Mouse (Mus musculus): ENCODE results near the gene Papln. TPM values are rescaled to one million over a fixed set of nuclear protein-coding genes. Genes with fewer than 3 reads are reported as not detected.

Gene Papln
- polyA plus RNA-seq (2015; fragmentation: Nextera tagmentation; extraction: Ambion mirVana), result 0.78 and 1.7 TPM in 2 replicates

DNA sequence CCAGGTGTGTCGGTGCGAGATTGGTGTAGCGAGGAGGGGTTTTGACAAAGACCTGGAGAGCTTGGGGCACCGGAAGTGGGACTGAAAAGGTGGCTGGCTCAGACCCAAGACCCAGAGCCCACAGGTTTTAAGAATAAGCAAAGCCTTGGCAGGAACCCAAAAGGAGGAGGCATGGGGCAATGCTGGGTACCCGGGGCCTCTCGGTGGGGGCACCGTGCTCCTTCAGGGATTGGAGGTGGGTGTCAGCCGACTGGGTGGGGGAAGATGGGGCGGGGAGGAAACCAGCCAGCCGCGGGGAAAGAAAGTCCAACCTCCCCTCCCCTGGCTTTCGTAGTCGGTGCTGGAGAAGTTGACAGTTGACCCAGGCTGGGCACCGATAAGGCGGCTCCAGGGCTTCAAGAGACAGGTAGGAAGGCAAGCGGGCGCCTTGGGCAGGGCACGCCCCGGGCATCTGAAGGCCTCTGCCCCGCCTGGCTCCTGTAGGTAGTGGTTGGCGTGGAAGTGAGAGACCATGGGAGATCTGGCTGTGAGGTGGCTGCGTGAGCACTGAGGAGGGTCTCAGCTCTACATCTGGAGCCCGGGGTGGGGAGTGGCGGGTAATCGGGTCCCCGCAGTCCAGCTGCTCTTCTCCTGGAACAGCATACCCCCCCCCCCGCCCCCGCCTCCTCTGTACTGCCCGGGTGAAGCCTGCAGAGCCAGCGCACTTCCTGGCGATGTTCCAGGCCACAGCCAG is at the start of gene Papln:
Papln (plus strand) TSS at position 324 of the 733 bp plus-strand sequence.
- Histone ChIP-seq H3K27ac (replicated peaks) (no peak within 1 kb of the TSS), H3K9me3 (replicated peaks) (no peaks in the 10 kb centered on the region), H3K4me1 (replicated peaks) (peaks cover 19% of the 10 kb centered on the region), H3K4me2 (peak within 1 kb of the TSS; percentile 63), H3K9ac (0 out of 2 replicates have a peak within 1 kb of the TSS, but pooled peaks have one; percentile 11), H3K4me3 (replicated peaks) (peak within 1 kb of the TSS; percentile 40), H3K27me3 (peaks cover 73% of the 10 kb centered on the region), H3K36me3 (replicated peaks) (no peaks in the 10 kb centered on the region)
- peak; percentile 32 for ATAC-seq (ENCODE audit: insufficient read depth)
- 7% methylated on average over 31 of the region's 31 CpGs for WGBS (ENCODE audit: insufficient replicate concordance)

DNA sequence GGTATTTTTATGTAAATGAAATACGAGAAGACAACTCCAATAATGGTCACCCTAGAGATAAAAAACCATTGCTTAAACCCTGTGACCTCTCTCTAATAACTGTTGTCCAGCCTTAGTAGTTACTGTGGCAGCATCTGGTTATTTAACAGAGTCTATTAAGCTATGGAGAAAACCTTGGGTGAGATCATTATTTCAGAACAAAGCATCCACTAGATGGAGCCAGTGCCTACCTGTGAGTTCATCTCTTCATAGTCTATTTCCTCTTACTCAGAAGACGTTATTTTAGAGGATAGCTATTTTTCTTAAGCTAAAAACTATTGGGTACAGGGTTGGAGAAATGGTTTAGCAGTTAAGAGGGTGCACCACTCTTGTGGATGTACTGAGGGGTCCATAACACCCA is 49.7 kb upstream of the Papln start:
- H3K27ac ChIP-seq (replicated peaks), result no peak overlapping the region
- peaks cover 65% of the 10 kb centered on the region for H3K36me3 ChIP-seq (replicated peaks)
- no peak overlapping the region for H3K4me2 ChIP-seq
- no peaks in the 10 kb centered on the region for H3K9me3 ChIP-seq (replicated peaks)
- no peak overlapping the region for H3K4me3 ChIP-seq (replicated peaks)
- no peak for ATAC-seq (ENCODE audit: insufficient read depth)
- peaks cover 5% of the 10 kb centered on the region for H3K4me1 ChIP-seq (replicated peaks)
- no peak overlapping the region for H3K9ac ChIP-seq
- WGBS (ENCODE audit: insufficient replicate concordance), result 39% methylated on average over 2 of the region's 2 CpGs
- no peaks in the 10 kb centered on the region for H3K27me3 ChIP-seq

DNA sequence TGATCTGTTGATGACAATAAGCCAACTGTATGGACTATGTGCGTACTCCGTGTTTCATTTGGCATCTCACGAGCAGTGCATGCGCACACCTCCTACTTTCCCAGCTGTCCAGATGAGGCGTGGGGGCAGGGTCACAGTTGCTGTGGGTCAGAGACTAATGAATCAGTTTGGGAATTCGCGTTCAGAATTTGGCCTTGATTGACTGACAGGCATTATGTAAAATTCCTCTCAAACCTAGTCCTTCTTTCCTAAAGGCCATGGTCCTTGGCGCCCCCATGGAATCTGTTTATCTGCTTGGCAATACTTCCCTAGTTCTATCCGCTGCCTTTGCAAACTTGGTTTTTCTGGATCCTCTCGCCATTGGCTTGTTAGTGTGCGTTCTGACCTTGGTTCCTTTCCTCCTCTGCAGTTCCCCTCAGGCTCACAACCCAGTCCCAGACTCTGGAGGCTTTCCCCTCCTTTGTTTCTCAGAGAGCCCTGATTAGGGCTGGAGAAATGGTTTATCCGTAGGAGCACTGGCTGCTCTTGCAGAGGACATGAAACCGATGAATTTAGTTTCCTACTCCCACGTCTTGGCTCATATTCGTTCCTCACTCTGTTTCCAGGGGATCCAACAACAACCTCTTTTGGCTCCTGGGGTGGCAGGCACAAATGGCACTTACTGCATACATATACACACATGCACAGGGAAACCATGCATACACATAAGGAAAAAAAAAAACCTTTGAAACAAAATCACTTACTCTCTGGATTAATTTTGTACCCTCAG is 46.8 kb upstream of the Papln start:
- no peaks in the 10 kb centered on the region for H3K9me3 ChIP-seq (replicated peaks)
- no peaks in the 10 kb centered on the region for H3K27me3 ChIP-seq
- peaks cover 80% of the 10 kb centered on the region for H3K36me3 ChIP-seq (replicated peaks)
- H3K4me1 ChIP-seq (replicated peaks), result no peaks in the 10 kb centered on the region
- no peak overlapping the region for H3K4me3 ChIP-seq (replicated peaks)
- 86% methylated on average over 15 of the region's 15 CpGs for WGBS (ENCODE audit: insufficient replicate concordance)
- ATAC-seq (ENCODE audit: insufficient read depth), result no peak
- H3K27ac ChIP-seq (replicated peaks), result no peak overlapping the region
- H3K4me2 ChIP-seq, result no peak overlapping the region
- H3K9ac ChIP-seq, result no peak overlapping the region

DNA sequence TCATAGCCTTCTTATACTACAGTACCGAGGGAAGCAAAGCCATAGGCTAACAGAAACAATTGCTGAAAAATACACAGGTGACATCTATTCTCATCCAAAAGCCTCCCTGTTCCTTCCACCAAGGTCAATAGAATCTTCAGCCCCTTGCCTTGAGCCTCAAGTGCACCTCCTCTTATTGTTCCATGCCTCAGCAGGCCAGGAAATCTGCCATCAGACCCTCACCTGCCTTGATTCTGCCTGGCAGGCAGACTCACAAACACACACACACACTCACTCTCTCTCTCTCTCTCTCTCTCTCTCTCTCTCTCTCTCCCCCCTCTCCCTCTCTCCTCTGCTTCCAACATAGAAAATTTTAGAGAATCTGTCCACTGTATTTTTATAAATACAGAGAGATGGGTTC is 44.0 kb upstream of the Papln start:
- Histone ChIP-seq H3K27me3 (no peaks in the 10 kb centered on the region), H3K4me3 (replicated peaks) (no peak overlapping the region), H3K4me2 (no peak overlapping the region), H3K36me3 (replicated peaks) (peaks cover 78% of the 10 kb centered on the region), H3K27ac (replicated peaks) (no peak overlapping the region), H3K9me3 (replicated peaks) (no peaks in the 10 kb centered on the region), H3K9ac (no peak overlapping the region), H3K4me1 (replicated peaks) (no peaks in the 10 kb centered on the region)
- WGBS (ENCODE audit: insufficient replicate concordance), result 74% methylated on average over 1 of the region's 1 CpGs
- no peak for ATAC-seq (ENCODE audit: insufficient read depth)

DNA sequence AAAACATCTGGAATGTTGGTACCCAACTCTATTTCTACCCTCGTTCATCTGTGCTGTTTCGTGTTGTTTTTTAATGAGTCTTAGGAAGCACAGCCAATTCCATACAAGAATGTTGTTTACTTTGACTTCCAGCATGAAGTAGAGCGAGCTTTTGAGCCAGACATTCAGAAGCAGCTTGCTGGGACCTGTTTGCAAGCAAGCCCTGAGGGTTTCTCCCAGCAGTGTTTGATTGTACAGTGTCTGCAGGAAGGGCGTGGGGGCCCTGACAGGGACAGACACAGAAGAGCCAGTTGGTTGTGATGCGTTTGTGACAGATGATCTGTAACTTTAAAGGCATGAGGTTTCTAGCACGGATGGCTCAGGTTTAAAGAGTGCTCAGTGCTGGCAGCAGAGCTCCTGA is 42.2 kb upstream of the Papln start:
- Histone ChIP-seq H3K36me3 (replicated peaks) (peaks cover 78% of the 10 kb centered on the region), H3K4me1 (replicated peaks) (no peaks in the 10 kb centered on the region), H3K9ac (no peak overlapping the region), H3K4me3 (replicated peaks) (no peak overlapping the region), H3K9me3 (replicated peaks) (no peaks in the 10 kb centered on the region), H3K4me2 (no peak overlapping the region), H3K27me3 (no peaks in the 10 kb centered on the region), H3K27ac (replicated peaks) (no peak overlapping the region)
- 71% methylated on average over 6 of the region's 6 CpGs for WGBS (ENCODE audit: insufficient replicate concordance)
- ATAC-seq (ENCODE audit: insufficient read depth), result no peak

DNA sequence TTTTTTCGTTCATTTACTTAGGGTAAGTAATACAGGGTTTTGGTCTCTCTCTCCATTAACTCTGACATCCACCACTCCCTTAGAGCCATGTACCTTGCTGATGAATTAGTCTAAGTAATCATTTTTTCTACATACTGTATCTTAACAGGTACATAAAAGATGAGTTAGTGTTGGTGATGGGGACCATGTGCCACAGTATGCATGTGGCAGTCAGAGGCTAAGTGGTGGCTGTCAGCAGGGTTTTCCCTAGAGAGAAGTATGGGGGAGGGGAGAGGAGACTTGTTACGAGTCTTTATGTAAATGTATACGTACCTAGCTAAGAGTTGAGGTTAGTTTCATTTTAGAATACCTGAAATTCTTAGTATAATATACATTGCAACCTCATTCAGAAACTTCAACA is 40.4 kb upstream of the Papln start:
- Histone ChIP-seq H3K4me2 (no peak overlapping the region), H3K27me3 (no peaks in the 10 kb centered on the region), H3K9me3 (replicated peaks) (no peaks in the 10 kb centered on the region), H3K36me3 (replicated peaks) (peaks cover 78% of the 10 kb centered on the region), H3K4me3 (replicated peaks) (no peak overlapping the region), H3K4me1 (replicated peaks) (no peaks in the 10 kb centered on the region), H3K27ac (replicated peaks) (no peak overlapping the region), H3K9ac (no peak overlapping the region)
- no peak for ATAC-seq (ENCODE audit: insufficient read depth)
- whole genome bisulfite sequencing (ENCODE audit: insufficient replicate concordance), result 80% methylated on average over 3 of the region's 3 CpGs

DNA sequence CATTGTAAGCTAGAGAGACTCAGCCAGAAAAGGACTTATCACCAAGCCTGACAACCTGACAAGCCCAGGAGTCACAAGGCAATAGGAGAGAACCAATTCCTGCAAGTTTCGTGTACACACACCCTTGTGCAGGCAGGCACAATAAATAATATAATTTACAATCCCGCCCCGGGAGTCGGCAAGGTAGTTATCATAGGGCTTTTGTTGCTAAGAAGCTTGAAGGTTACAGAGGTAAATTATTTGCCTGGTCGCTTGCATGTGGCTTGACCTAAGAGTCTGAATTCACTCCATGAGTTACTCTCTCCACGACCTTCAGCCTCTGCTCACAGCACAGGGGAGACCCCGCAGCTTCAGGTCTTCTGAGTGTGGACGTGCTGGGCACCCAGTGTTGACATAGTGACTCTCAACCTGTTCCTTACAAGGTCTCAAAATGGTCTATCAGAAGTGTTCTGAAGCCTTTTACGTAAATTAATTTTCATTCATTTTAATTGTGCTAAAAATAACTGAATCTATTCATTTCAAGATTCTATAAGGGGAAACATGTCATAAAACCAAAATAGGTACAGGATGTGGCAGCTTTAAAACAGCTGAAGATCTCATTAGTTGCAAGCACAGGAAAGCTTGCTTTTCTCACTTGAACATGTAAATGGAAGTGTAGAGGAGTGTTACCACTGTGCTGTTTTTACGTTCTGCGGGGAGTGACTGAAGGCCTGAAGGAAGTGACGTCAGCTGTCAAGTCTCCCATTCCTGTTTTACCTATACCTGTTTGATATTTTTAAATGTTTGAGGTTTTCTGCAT is 36.7 kb upstream of the Papln start:
- Histone ChIP-seq H3K9me3 (replicated peaks) (no peaks in the 10 kb centered on the region), H3K36me3 (replicated peaks) (peaks cover 88% of the 10 kb centered on the region), H3K4me1 (replicated peaks) (no peaks in the 10 kb centered on the region), H3K4me2 (no peak overlapping the region), H3K27me3 (no peaks in the 10 kb centered on the region), H3K9ac (no peak overlapping the region), H3K4me3 (replicated peaks) (no peak overlapping the region), H3K27ac (replicated peaks) (no peak overlapping the region)
- 81% methylated on average over 12 of the region's 12 CpGs for WGBS (ENCODE audit: insufficient replicate concordance)
- no peak for ATAC-seq (ENCODE audit: insufficient read depth)

DNA sequence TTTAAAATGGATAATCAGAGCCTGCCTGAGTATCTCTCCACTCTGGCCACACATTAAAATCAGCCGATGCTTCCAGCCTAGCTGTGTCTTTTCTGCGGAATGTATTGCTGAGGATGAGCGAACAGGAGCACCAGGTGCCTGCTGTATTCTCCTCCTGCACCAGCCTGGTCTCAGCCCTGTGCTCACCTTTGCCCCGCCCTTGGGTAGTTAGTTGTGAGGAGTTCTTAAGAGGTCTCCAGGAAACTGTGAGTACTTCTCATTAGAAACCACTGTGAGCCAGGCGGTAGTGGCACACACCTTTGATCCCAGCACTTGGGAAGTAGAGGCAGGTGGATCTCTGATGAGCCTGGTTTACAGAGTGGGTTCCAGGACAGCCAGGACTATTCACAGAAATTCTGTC is 31.2 kb upstream of the Papln start:
- Histone ChIP-seq H3K27me3 (no peaks in the 10 kb centered on the region), H3K9ac (no peak overlapping the region), H3K36me3 (replicated peaks) (peaks cover 81% of the 10 kb centered on the region), H3K4me1 (replicated peaks) (no peaks in the 10 kb centered on the region), H3K4me3 (replicated peaks) (no peak overlapping the region), H3K27ac (replicated peaks) (no peak overlapping the region), H3K9me3 (replicated peaks) (no peaks in the 10 kb centered on the region), H3K4me2 (no peak overlapping the region)
- no peak for ATAC-seq (ENCODE audit: insufficient read depth)
- WGBS (ENCODE audit: insufficient replicate concordance), result 86% methylated on average over 5 of the region's 5 CpGs

DNA sequence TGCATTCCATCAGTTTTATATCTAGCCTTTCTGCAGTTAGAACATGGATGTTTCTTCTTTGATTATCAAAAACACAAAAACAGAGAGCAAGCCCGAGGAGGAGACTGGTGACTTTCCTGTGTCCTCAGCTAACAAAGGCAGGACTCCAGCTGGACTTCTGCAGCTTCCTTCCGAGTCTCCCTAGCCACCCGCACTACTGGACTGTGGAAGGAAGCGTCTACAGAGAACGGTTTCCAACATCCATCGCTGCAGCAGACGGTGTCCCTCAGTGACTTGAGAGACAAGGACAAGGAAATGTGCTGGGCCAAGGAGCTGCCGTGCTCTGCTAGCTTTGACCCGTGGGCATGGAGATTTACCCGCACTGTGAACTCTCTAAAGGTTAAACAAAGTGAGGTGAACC is 29.4 kb upstream of the Papln start:
- Histone ChIP-seq H3K4me2 (no peak overlapping the region), H3K9me3 (replicated peaks) (no peaks in the 10 kb centered on the region), H3K4me1 (replicated peaks) (no peaks in the 10 kb centered on the region), H3K9ac (no peak overlapping the region), H3K4me3 (replicated peaks) (no peak overlapping the region), H3K27me3 (no peaks in the 10 kb centered on the region), H3K27ac (replicated peaks) (no peak overlapping the region), H3K36me3 (replicated peaks) (peaks cover 63% of the 10 kb centered on the region)
- ATAC-seq (ENCODE audit: insufficient read depth), result no peak
- 83% methylated on average over 10 of the region's 10 CpGs for WGBS (ENCODE audit: insufficient replicate concordance)

DNA sequence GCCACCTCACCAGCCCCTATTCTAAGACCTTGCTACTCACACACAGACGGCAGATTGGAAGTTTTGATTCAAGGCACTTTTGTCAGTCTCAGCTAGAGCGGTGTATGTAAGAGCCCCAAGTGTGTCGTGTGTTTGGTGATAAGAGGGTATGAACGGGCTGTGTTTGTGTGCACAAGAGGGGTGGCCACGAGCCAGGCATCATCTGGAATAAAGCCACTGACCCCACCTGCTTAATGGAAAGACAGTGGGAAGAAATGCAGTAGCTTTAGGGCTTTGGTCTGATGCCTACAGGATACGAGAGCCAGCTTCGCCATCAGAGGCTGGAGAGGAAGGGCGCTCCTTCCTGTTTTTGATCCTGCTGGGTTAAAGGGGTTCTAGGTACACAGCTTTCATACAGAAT is 27.2 kb upstream of the Papln start:
- Histone ChIP-seq H3K27ac (replicated peaks) (no peak overlapping the region), H3K27me3 (no peaks in the 10 kb centered on the region), H3K4me3 (replicated peaks) (no peak overlapping the region), H3K4me2 (no peak overlapping the region), H3K4me1 (replicated peaks) (no peaks in the 10 kb centered on the region), H3K9ac (no peak overlapping the region), H3K36me3 (replicated peaks) (peaks cover 42% of the 10 kb centered on the region), H3K9me3 (replicated peaks) (no peaks in the 10 kb centered on the region)
- WGBS (ENCODE audit: insufficient replicate concordance), result 67% methylated on average over 8 of the region's 8 CpGs
- ATAC-seq (ENCODE audit: insufficient read depth), result no peak

DNA sequence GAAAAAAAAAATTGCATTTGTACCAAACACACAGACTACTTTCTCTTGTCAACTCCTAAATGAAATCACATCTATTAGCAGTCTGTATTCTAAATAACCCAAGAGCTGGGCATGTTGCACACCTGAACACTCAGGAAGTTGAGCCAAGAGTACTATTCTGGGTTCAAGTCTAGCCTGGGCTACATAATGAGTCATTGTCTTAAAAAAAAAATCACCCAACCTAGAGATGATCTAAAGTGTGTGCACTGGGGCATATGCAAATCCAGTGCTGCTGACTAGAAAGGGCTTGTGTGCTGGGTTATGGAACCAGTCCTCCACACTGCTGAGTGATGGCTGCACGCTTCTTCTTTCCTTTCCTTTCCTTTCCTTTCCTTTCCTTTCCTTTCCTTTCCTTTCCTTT is 24.8 kb upstream of the Papln start:
- Histone ChIP-seq H3K36me3 (replicated peaks) (peaks cover 20% of the 10 kb centered on the region), H3K4me1 (replicated peaks) (no peaks in the 10 kb centered on the region), H3K9me3 (replicated peaks) (no peaks in the 10 kb centered on the region), H3K4me2 (no peak overlapping the region), H3K27me3 (no peaks in the 10 kb centered on the region), H3K27ac (replicated peaks) (no peak overlapping the region), H3K4me3 (replicated peaks) (no peak overlapping the region), H3K9ac (no peak overlapping the region)
- no peak for ATAC-seq (ENCODE audit: insufficient read depth)
- 83% methylated on average over 1 of the region's 1 CpGs for WGBS (ENCODE audit: insufficient replicate concordance)

Data from liver, embryonic 15.5 days (tissue).